Mouse (Mus musculus) liver, embryonic 14.5 days (tissue): Measurements from ENCODE around the gene Sgsm1.

ENCODE experiments used
- CTCF ChIP-seq: IDR thresholded peaks from 2 replicates; pipeline ENCODE4 v1.5.1; 2016; ENCODE audit warnings: antibody characterized with exemption, low read depth, control low read depth
- EP300 ChIP-seq: IDR thresholded peaks from 2 replicates; pipeline ENCODE4 v1.6.1; 2016; ENCODE audit warnings: antibody characterized with exemption, low read depth

GRCm38 (mm10) chr5:113195451-113195850, 115.1 kb downstream of the Sgsm1 start:
- TF ChIP-seq CTCF: no peak
- no peak for TF ChIP-seq EP300
